Mouse (Mus musculus) liver, postnatal 0 days (tissue): ENCODE measurements at regions not wholly inside any gene's neighbourhood (a gene's known extent, or its start where the extent isn't known, plus 50 kb on each side); places are given as distances from the start of the nearest gene placed in this dataset.

Source experiments
- ATAC-seq: fragments of 200-750 bp; cut with Nextera tagmentation; 2 replicates; pipeline ENCODE4 v1.8.0; 2017; ENCODE audit warnings: mild to moderate bottlenecking, moderate library complexity
- DNase-seq: peaks from one replicate; pipeline ENCODE4 v3.0.0-alpha.2; 2016
- H3K27ac ChIP-seq: fragments of 300-500 bp; sonication (generic); 2 replicates; pipeline ENCODE4 v1.5.1; 2014; ENCODE audit warnings: antibody characterized with exemption, moderate library complexity, mild to moderate bottlenecking, low read depth
- H3K27me3 ChIP-seq: fragments of 300-500 bp; sonication (generic); 2 replicates; pipeline ENCODE4 v1.6.1; 2014; ENCODE audit warnings: low read length, control low read depth, mixed read lengths; ENCODE audit not compliant: insufficient read depth
- H3K36me3 ChIP-seq: fragments of 300-500 bp; sonication (generic); replicated peaks from 2 replicates; pipeline ENCODE4 v1.6.1; 2014; ENCODE audit warnings: mild to moderate bottlenecking, control low read depth, low read length, moderate library complexity, mixed read lengths; ENCODE audit not compliant: insufficient read depth
- H3K4me1 ChIP-seq: fragments of 300-500 bp; sonication (generic); 2 replicates; pipeline ENCODE4 v1.6.1; 2014; ENCODE audit warnings: antibody characterized with exemption, mild to moderate bottlenecking, control low read depth; ENCODE audit not compliant: insufficient read depth
- H3K4me2 ChIP-seq: fragments of 300-500 bp; sonication (generic); 2 replicates; pipeline ENCODE4 v1.6.1; 2014; ENCODE audit warnings: low read depth, mild to moderate bottlenecking, low read length, moderate library complexity, mixed read lengths
- H3K4me3 ChIP-seq: fragments of 300-500 bp; sonication (generic); 2 replicates; pipeline ENCODE4 v1.5.1; 2014; ENCODE audit warnings: low read depth, low read length
- H3K9ac ChIP-seq: fragments of 300-500 bp; sonication (generic); replicated peaks from 2 replicates; pipeline ENCODE4 v1.6.1; 2014; ENCODE audit warnings: mild to moderate bottlenecking, moderate library complexity
- H3K9me3 ChIP-seq: fragments of 300-500 bp; sonication (generic); 2 replicates; pipeline ENCODE4 v1.6.1; 2016; ENCODE audit warnings: mild to moderate bottlenecking, control low read depth, low read length, mixed read lengths
- CTCF ChIP-seq: sonication (generic); IDR thresholded peaks from 2 replicates; pipeline ENCODE4 v1.5.1; 2016; ENCODE audit warnings: antibody characterized with exemption, low read depth
- EP300 ChIP-seq: IDR thresholded peaks from 2 replicates; pipeline ENCODE4 v1.6.1; 2016; ENCODE audit warnings: antibody characterized with exemption, low read depth, mild to moderate bottlenecking
- WGBS: fragments of 180-500 bp; shearing (Covaris S2); extraction: QIAGEN DNeasy Blood & Tissue Kit; methylation state at CpG from one replicate; pipeline ENCODE4 v1.1.7; 2014; ENCODE audit not compliant: insufficient replicate concordance; 5-methylcytosine and 5-hydroxymethylcytosine counted together

GRCm38 (mm10) chr4:71663397-71663796 lies 94.4 kb downstream of the Gm11232 start:
- DNase-seq, result no peak
- no peak overlapping the region for H3K27ac ChIP-seq
- H3K27me3 ChIP-seq, result no peaks in the 10 kb centered on the region
- no peak overlapping the region for H3K9ac ChIP-seq
- H3K4me3 ChIP-seq, result no peak overlapping the region
- no peaks in the 10 kb centered on the region for H3K9me3 ChIP-seq
- TF ChIP-seq CTCF (no peak), EP300 (no peak)
- no peaks in the 10 kb centered on the region for H3K4me1 ChIP-seq
- no peak for ATAC-seq
- no peak overlapping the region for H3K4me2 ChIP-seq
- H3K36me3 ChIP-seq, result no peaks in the 10 kb centered on the region

- Histone ChIP-seq H3K4me3 (no peak overlapping the region), H3K4me2 (no peak overlapping the region), H3K27ac (no peak overlapping the region), H3K9ac (no peak overlapping the region), H3K9me3 (no peaks in the 10 kb centered on the region), H3K4me1 (no peaks in the 10 kb centered on the region), H3K36me3 (no peaks in the 10 kb centered on the region), H3K27me3 (no peaks in the 10 kb centered on the region)
- TF ChIP-seq CTCF (no peak), EP300 (no peak)
- WGBS, result 92% methylated on average over 10 of the region's 10 CpGs
- DNase-seq, result no peak
- no peak for ATAC-seq
Measured at GRCm38 (mm10) chr4:71640521-71640920, 117.2 kb downstream of the Gm11232 start.

DNA sequence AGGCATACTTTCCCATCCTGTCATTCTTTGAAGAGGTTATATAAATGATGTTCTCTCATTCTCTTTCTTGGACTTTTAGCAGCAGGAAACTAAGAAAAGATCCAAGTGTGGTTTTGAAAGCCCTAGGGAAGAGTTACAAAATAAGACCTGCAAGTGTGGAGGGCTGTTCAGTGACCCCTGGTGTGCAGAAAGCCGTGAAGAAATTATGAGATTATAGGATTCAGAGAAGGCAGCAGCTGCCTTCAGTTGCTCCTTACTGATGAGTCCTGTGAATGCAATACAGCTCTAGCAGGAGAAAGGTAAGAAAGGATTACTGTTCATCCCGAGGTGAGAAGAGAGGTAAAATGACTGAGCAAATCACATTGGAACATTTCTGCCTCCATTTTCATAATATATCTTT lies 130.7 kb downstream of the Gm11232 start:
- Histone ChIP-seq H3K9ac (no peak overlapping the region), H3K4me2 (no peak overlapping the region), H3K36me3 (no peaks in the 10 kb centered on the region), H3K27ac (no peak overlapping the region), H3K4me1 (no peaks in the 10 kb centered on the region), H3K4me3 (no peak overlapping the region), H3K27me3 (no peaks in the 10 kb centered on the region), H3K9me3 (no peaks in the 10 kb centered on the region)
- 45% methylated on average over 2 of the region's 2 CpGs for WGBS
- no peak for TF ChIP-seq CTCF
- no peak for TF ChIP-seq EP300
- ATAC-seq (no peak), DNase-seq (no peak)

DNA sequence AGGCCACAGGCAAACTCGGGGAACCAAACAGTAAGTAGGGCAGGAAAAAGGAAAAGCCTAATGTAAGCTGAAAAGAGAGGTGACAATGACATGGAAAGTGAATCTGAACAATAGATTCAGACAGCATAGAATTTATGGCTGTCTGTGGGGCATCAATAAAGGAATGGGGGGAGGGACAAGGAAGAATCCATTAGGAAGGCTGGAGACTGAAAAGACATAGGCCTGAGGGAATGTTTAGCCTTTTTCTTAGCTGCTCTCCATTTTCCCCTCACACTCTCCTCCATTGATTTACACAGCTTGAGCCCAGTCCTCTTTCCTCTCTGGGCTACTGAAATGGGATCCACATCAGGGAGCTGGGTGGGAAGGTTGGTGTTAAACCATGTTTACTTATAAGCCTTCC lies 131.1 kb downstream of the Gm11232 start:
- no peak for TF ChIP-seq CTCF
- no peak for TF ChIP-seq EP300
- no peak overlapping the region for H3K4me3 ChIP-seq
- DNase-seq, result no peak

DNA sequence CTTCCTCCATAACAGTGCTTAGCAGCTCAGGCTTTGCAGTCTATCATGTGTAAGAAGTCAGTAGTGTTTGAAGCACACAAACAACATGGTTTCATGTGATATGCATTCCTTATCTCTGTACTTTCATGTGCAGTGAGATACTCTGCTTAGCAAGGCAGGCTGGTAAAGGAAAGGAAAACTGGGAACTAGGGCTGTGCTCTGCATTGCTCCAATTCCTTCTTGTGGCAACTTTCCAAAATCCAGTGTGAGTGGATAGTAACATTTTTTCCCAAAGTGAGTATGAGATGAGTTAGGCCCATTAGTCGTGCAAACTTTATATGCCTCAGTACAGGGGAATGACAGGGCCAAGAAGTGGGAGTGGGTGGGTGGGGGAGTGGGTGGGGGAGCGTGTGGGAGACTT lies 133.0 kb downstream of the Gm11232 start:
- no peak for DNase-seq
- Histone ChIP-seq H3K9ac (no peak overlapping the region), H3K36me3 (no peaks in the 10 kb centered on the region), H3K9me3 (no peaks in the 10 kb centered on the region), H3K4me3 (no peak overlapping the region), H3K4me2 (no peak overlapping the region), H3K4me1 (no peaks in the 10 kb centered on the region), H3K27me3 (no peaks in the 10 kb centered on the region), H3K27ac (no peak overlapping the region)
- no peak for TF ChIP-seq EP300
- TF ChIP-seq CTCF, result no peak
- no peak for ATAC-seq
- 58% methylated on average over 2 of the region's 2 CpGs for WGBS

More for the DNA sequence above, 131.1 kb downstream of the Gm11232 start:
- Histone ChIP-seq H3K4me1 (no peaks in the 10 kb centered on the region), H3K27me3 (no peaks in the 10 kb centered on the region), H3K36me3 (no peaks in the 10 kb centered on the region), H3K9ac (no peak overlapping the region), H3K4me2 (no peak overlapping the region), H3K27ac (no peak overlapping the region), H3K9me3 (no peaks in the 10 kb centered on the region)
- no peak for ATAC-seq
- WGBS, result 45% methylated on average over 1 of the region's 1 CpGs

GRCm38 (mm10) chr4:71613720-71614119 lies 144.0 kb downstream of the Gm11232 start:
- no peak for ATAC-seq
- H3K36me3 ChIP-seq, result no peaks in the 10 kb centered on the region
- no peak for TF ChIP-seq EP300
- no peak for TF ChIP-seq CTCF
- no peak overlapping the region for H3K9ac ChIP-seq
- H3K4me1 ChIP-seq, result no peaks in the 10 kb centered on the region
- H3K4me2 ChIP-seq, result no peak overlapping the region
- 78% methylated on average over 1 of the region's 1 CpGs for WGBS
- no peak overlapping the region for H3K4me3 ChIP-seq
- DNase-seq, result no peak
- no peaks in the 10 kb centered on the region for H3K9me3 ChIP-seq
- H3K27me3 ChIP-seq, result no peaks in the 10 kb centered on the region
- H3K27ac ChIP-seq, result no peak overlapping the region

DNA sequence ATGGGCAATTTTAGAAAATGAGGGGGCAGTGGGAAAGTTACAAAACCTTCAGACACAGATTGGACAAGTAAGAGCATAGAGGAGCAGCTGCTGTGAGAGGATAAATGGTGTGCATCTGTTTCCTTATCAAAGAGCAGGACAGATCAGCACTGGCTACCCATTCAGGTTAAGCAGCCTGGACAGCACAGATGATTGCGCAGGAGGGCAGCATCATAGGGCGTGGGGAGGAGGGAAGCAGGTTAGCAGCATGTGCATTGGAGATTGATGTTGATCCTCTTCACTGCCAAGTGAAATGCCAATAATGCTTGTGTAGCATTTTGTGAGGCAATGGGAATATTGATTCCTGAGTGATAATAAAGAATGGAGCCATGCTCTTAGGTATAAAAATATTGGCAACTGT lies 171.9 kb downstream of the Gm11232 start:
- ATAC-seq, result 0 out of 2 replicates have a peak, but pooled peaks have one; percentile 15

More for the DNA sequence above, 171.9 kb downstream of the Gm11232 start:
- no peaks in the 10 kb centered on the region for H3K27me3 ChIP-seq
- H3K9me3 ChIP-seq, result no peaks in the 10 kb centered on the region
- no peak overlapping the region for H3K9ac ChIP-seq
- no peak overlapping the region for H3K27ac ChIP-seq
- peak; percentile 14 for DNase-seq
- no peak overlapping the region for H3K4me3 ChIP-seq
- H3K36me3 ChIP-seq, result no peaks in the 10 kb centered on the region
- no peaks in the 10 kb centered on the region for H3K4me1 ChIP-seq
- 79% methylated on average over 2 of the region's 2 CpGs for WGBS
- TF ChIP-seq CTCF (no peak), EP300 (no peak)
- no peak overlapping the region for H3K4me2 ChIP-seq
